Comparison of ENCODE assay signal across 9 mouse cellular contexts in genomic region chr10:58383761-58384160, GRCm38 (mm10).
A peak's percentile ranks its signal among the peaks of the same experiment; 100 is the strongest.
DNase-seq lines count a peak whose midpoint lies in the region; ATAC-seq lines count a peak whose summit lies in the region.
"Had no signal": no experiment of that assay in that cellular context is flagged by ENCODE, and none has a peak within 500 bp of the region (broad histone marks: within the 10 kb centered on the region; RNA-seq: fewer than 3 reads in every experiment).

No protein-coding gene starts in this region.

- no peaks in the 10 kb centered on the region for H3K36me3 ChIP-seq in neural tube, embryonic 15.5 days
- H3K36me3 ChIP-seq: embryonic facial prominence, embryonic 13.5 days had no signal

- WGBS in neural tube, embryonic 15.5 days = 76% methylated on average over 2 of the region's 2 CpGs

- DNase-seq in frontal cortex, postnatal 36 days (ENCODE audit: low spot score in 2 of 2) = no peak
- peak; percentile 47 for DNase-seq in left cerebral cortex, postnatal 4 days
- no peak for DNase-seq in left cerebral cortex, adult 18-20 months (ENCODE audit: low spot score in 2 of 2)
- peak; percentile 55 to 70 for DNase-seq in cerebellum, postnatal 36 days
- DNase-seq in gastrocnemius, postnatal 25 days = no peak
- DNase-seq in B cell, adult 2 months = no peak

- intact Hi-C loops in left cerebral cortex, postnatal 4 days (cut with DNase I) = no loop called here

- H3K4me2 ChIP-seq in neural tube, embryonic 15.5 days = no peak overlapping the region
- H3K4me2 ChIP-seq: embryonic facial prominence, embryonic 13.5 days had no signal

- peaks cover 31% of the 10 kb centered on the region for H3K4me1 ChIP-seq in neural tube, embryonic 15.5 days

- no peaks in the 10 kb centered on the region for H3K9me3 ChIP-seq in neural tube, embryonic 15.5 days (replicated peaks)
- H3K9me3 ChIP-seq: embryonic facial prominence, embryonic 13.5 days had no signal

- H3K27ac ChIP-seq in neural tube, embryonic 15.5 days (replicated peaks) = peak overlapping the region; percentile 14; the same call in 1 of the 2 replicates

- H3K27me3 ChIP-seq in neural tube, embryonic 15.5 days (replicated peaks) = no peaks in the 10 kb centered on the region
- H3K27me3 ChIP-seq: embryonic facial prominence, embryonic 13.5 days had no signal

- H3K9ac ChIP-seq in neural tube, embryonic 15.5 days (replicated peaks) = no peak overlapping the region
- H3K9ac ChIP-seq: embryonic facial prominence, embryonic 13.5 days had no signal

- ATAC-seq in frontal cortex, adult (ENCODE audit: low TSS enrichment) = peak; percentile 25
- ATAC-seq in neural tube, embryonic 15.5 days (ENCODE audit: low FRiP score) = no peak

- H3K4me3 ChIP-seq in neural tube, embryonic 15.5 days (replicated peaks) = no peak overlapping the region
- H3K4me3 ChIP-seq: embryonic facial prominence, embryonic 13.5 days had no signal

Comparison
In these comparisons a context has a peak if more than half of its experiments do, and no peak if none do; other contexts are left out.
1. DNase-seq: peak in left cerebral cortex, postnatal 4 days (single experiment) and cerebellum, postnatal 36 days (2 of 2); none in frontal cortex, postnatal 36 days (0 of 2), left cerebral cortex, adult 18-20 months (0 of 2), gastrocnemius, postnatal 25 days (single experiment) and B cell, adult 2 months (0 of 2).